Mouse (Mus musculus) heart, adult 9 months (tissue): ENCODE measurements around the gene Card11.
A peak's percentile ranks its signal among the peaks of the same experiment; 100 is the strongest.

Experiments
- DNase-seq, 2 experiments: peaks; one replicate each; pipeline ENCODE4 v3.0.0; 2022; ENCODE audit warnings: low spot score in 2 of 2

The Card11 gene

GRCm38 (mm10) chr5:140918519-140918918 lies 81.9 kb downstream of the Card11 start:
- no peak for DNase-seq

- DNase-seq: no peak
Measured at GRCm38 (mm10) chr5:140917807-140918206, 82.6 kb downstream of the Card11 start.

DNA sequence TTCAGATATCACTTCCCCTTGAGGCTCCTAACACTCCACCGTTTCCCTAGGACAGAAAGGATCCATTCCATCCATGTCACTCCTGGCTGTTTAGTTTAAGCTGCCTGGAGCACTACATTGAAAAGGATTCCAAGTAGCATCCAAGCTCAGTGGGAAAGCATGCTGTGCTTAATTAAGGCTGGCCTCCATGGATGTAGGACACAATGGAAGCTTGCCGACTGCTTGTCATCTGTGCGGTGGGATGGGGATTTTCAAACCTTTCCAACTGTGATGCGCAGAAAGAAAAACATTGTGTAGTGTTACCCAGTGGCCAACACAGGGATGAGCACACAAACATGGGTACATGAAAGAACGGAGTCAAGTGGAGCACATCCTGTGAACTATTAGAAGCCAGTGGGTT lies 89.5 kb downstream of the Card11 start:
- no peak for DNase-seq

GRCm38 (mm10) chr5:140900866-140901265 lies 99.5 kb downstream of the Card11 start:
- no peak for DNase-seq

GRCm38 (mm10) chr5:140891080-140891479 lies 109.3 kb downstream of the Card11 start:
- DNase-seq: no peak

DNA sequence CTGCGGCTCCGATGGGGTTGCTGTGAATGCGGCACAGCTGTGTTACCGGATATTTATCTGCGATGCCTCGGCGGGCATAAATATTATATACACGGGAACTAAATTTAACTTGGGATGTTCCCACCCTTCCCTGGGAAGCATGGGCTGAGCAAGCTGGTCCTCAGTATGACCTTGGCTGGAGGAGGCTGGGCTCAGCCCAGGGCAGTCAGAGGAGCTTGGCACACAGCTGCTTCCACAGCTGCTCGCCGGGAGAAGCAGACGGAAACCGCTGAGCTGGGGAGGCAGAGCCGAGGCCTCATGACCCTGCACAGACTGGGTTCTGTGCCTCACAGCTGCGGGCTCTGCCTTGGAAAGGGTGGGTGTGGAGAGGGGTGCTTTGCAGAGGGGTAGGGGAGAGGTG lies 110.3 kb downstream of the Card11 start:
- DNase-seq: peak; percentile 24 to 31

DNA sequence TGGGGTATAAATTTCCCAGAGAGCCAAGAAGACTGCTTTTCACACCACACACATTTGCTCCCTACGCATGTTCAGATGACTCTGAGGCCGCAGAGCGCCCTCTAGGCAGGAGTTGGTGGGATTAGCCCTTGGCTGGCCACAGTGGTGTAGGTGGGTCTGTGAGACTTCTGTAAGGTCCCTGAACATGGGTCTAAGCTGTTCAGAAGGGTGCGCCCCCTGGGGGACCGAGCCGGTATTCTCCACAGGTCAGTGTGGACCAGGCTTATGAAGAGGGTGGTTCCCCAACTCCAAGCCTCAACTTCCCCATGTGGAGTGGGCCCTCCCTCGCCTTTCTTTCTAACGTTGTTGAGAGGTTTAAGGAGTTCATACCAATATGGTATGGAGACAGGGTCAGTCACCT lies 110.8 kb downstream of the Card11 start:
- DNase-seq: no peak

GRCm38 (mm10) chr5:140887871-140888270 lies 112.5 kb downstream of the Card11 start:
- no peak for DNase-seq

DNA sequence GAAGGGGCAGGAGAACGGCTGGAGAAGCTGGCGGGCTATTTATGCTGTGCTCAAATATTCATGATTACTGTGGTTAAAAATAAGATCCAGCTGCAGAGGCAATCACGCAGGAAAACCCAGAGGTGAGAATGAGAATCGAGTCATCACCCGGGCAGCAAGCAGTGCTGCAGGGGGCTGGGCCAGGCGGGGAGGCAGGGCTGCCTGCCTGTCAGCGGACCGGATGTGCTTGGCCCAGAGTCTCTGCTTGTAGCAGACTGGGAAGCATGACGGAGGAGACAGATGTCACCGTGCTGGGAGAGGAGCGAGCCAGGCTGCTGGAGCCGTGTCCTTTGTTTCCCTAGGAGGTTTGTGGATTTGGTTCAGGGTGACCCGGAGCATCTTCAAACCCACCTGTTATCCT lies 115.4 kb downstream of the Card11 start:
- DNase-seq: no peak

- no peak for DNase-seq
Measured at GRCm38 (mm10) chr5:140882391-140882790, 118.0 kb downstream of the Card11 start.

DNA sequence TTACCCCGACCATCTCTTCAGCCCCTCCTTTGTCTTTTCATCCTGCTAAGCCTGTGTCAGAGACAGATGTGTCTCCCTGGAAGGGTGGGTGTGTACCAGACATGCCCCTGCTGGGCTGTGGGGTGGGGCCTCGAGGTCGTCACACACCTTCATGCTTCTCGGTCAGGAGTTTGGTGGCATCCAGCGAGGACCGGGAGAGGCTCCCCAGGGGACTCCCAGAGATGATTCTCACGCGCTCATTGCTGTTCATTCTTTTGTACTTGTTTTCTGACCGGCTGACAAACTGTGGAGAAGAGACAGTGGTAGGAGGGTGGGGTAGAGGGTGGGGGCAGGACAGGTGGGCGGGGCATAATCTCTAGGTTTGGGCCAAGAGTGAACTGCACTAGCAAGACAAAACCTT lies 120.2 kb downstream of the Card11 start:
- DNase-seq: no peak

GRCm38 (mm10) chr5:140878644-140879043 lies 121.7 kb downstream of the Card11 start:
- no peak for DNase-seq

GRCm38 (mm10) chr5:140873736-140874307 lies 126.6 kb downstream of the Card11 start:
- no peak for DNase-seq

DNA sequence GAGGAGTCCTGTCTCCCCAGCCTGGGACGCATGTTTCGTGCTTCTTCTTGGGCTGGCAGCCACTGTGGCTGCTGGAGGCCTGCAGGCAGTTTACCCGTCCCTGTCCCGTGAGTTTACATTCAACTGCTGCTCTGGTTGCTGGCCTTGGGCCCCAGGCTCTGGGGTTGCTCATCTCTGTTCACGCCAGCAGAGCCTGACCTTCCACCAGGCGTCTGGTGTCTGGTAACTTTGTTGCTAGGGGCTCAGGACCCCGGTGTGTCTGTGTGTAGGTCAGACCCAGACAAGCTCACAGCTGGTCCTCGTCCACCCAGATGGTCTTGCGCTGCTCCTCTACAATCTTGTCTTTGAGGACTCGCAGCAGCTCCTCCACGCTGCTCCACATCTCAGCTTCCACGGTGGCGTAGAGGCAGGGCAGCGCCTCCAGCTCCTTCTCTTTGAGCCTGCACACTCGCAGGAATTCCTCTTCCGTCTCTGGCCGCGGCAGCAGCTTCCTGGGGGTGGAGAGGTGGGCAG lies 127.3 kb downstream of the Card11 start:
- DNase-seq: no peak

GRCm38 (mm10) chr5:140872532-140873038 lies 127.8 kb downstream of the Card11 start:
- no peak for DNase-seq

- DNase-seq: no peak
Measured at GRCm38 (mm10) chr5:140871241-140871640, 129.1 kb downstream of the Card11 start.

DNA sequence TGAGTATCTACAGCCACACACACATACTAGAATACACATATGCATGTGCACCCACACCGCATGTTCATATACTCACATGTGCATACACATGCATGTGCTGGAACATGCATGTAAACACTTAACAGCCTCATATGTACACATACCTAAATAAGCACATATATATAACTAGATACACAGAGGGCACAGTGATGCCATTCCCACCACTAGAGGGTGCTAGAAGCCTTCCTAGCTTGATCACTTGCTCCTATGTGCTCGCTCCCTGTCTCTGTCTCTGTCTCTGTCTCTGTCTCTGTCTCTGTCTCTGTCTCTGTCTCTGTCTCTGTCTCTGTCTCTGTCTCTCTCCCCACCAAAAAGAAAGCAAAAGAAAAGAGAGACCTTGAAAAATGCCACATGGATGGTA lies 131.3 kb downstream of the Card11 start:
- peak in 1 of 2 experiments; percentile 32 for DNase-seq

GRCm38 (mm10) chr5:140859730-140860129 lies 140.7 kb downstream of the Card11 start:
- DNase-seq: no peak

- no peak for DNase-seq
Measured at GRCm38 (mm10) chr5:140858335-140858734, 142.0 kb downstream of the Card11 start.

GRCm38 (mm10) chr5:140857432-140858154 lies 142.8 kb downstream of the Card11 start:
- no peak for DNase-seq

DNA sequence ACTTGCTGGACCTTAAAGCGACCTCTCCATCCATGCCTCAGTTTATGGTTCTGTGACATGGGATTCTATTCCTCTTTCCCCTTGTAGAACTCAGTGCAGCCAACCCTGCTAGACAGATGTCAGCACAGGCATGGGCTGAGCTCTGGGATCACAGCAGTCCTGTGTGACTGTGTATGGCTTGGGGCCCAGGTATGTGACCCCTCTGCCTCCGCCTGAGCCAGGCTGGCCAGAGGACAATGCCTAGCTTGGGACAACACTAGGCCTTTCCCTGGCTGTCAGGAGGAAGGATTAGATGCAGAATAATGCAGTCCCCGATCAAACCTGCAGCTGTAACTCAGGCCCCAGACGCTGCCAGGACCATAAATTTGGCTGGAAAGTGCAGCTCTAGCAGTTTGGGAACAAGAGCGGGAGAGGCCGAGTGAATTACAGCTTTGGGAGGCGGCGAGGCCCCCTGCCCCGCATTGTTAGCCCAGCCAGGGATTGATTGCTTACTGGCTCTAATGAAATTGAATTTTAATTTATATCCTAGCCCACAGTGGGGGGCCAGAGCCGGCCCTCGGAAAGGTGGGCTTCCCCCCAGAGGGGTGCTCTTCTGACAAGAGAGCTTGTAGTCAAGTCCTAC lies 144.4 kb downstream of the Card11 start:
- no peak for DNase-seq

DNA sequence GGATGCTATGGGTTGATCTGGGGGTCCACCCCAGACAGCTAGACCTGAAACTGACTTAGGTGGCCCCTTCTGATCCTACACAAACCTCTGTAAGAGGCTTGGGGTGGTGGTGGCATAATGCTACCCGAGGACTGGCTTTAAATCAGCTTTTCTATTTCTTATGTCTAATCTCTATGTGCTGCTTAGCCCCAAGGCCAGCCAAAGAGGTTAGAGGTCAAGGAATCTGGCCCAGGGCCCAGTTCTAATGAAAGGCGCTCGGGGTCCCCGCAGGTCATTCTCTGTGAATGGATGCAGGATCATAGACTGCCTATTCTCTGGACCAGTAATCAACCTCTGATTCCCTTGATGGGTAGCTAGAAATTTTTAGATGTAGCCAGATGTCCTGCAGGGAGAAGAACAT lies 145.7 kb downstream of the Card11 start:
- no peak for DNase-seq

DNA sequence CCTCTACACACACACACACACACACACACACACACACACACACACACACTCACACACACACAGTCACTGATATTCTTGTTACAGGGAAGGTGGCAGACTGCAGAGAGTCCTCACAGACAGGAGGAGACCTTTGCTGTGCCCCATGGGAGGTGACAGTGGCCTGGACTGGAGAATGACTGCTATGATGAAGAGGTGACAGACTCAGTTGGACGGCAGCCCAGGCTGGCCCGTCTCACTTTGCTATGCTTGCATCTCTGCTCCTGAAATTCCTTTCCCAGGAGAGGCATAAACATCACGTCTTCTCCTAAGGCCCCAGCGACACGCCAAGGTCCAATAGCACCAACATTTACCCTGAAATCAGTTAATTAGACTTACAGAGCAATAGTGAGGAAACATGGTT lies 146.7 kb downstream of the Card11 start:
- DNase-seq: no peak
